Mouse (Mus musculus) E14TG2a.4 (cell line): ENCODE data around the gene Cacna1f.

Experiments used
- H3K27me3 ChIP-seq: 2 replicates; pipeline ENCODE4 v1.6.1; 2014; ENCODE audit warnings: low read length, control low read depth; ENCODE audit not compliant: insufficient read depth
- H3K36me3 ChIP-seq: 2 replicates; pipeline ENCODE4 v1.6.1; 2014; ENCODE audit warnings: low read length, control low read depth; ENCODE audit not compliant: insufficient read depth
- H3K4me1 ChIP-seq: replicated peaks from 2 replicates; pipeline ENCODE4 v1.6.1; 2014; ENCODE audit warnings: low read depth, low read length, control low read depth
- H3K4me3 ChIP-seq: replicated peaks from 2 replicates; pipeline ENCODE4 v1.5.1; 2014; ENCODE audit warnings: mild to moderate bottlenecking, low read length
- H3K9me3 ChIP-seq: 2 replicates; pipeline ENCODE4 v1.6.1; 2014; ENCODE audit warnings: low read length, control low read depth
- CTCF ChIP-seq: conservative IDR thresholded peaks from 2 replicates; pipeline ENCODE4 v1.5.1; 2014; ENCODE audit warnings: low read length
- NANOG ChIP-seq: IDR thresholded peaks from 2 replicates; pipeline ENCODE4 v1.6.1; 2014; ENCODE audit warnings: borderline replicate concordance, low read length, mixed read lengths
- POU5F1 ChIP-seq: IDR thresholded peaks from 2 replicates; pipeline ENCODE4 v1.6.1; 2014; ENCODE audit warnings: low read length, borderline replicate concordance

The Cacna1f gene

DNA sequence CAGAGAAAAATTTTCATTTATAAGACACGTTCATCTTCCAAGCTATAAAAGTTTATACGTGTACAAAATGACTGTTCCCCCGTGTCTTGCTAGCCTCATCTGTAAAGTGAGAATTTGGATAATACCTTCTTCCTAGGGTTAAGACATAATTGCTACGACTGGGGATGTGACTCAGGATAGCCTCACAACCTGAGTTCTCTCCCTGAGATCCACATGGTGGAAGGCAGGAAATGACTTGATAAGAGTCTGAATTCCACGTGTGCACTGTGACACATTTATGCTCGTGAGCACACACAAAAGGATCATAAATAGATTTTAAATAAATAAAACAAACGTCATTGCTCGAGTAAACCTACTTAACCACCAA is 1.3 kb upstream of the Cacna1f start:
- Histone ChIP-seq H3K36me3 (peaks cover 22% of the 10 kb centered on the region), H3K27me3 (peaks cover 25% of the 10 kb centered on the region), H3K4me3 (no peak overlapping the region), H3K4me1 (peaks cover 17% of the 10 kb centered on the region), H3K9me3 (no peaks in the 10 kb centered on the region)
- TF ChIP-seq CTCF (no peak), POU5F1 (no peak)

DNA sequence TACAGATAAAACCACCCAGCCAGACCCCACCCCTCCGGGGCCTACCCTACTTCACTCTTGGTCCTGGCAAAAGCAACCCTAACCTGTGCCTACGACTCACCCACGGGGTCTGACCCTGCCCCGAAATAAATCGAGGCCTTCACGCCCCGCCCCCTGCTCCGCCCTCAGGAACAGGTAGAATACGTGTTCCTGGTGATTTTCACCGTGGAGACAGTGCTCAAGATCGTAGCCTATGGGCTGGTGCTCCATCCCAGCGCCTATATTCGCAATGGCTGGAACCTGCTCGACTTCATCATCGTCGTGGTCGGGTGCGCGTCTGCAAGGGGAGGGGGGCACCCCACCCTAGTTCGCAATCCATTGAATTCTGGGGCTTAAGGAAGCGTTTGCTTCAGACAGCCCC is 3.2 kb downstream of the Cacna1f start:
- TF ChIP-seq CTCF, result no peak
- no peak for TF ChIP-seq NANOG
- no peak for TF ChIP-seq POU5F1
- Histone ChIP-seq H3K27me3 (peaks cover 36% of the 10 kb centered on the region), H3K4me3 (peak overlapping the region; percentile 69), H3K4me1 (peaks cover 14% of the 10 kb centered on the region; the same call in 1 of the 2 replicates), H3K9me3 (no peaks in the 10 kb centered on the region), H3K36me3 (no peaks in the 10 kb centered on the region)

DNA sequence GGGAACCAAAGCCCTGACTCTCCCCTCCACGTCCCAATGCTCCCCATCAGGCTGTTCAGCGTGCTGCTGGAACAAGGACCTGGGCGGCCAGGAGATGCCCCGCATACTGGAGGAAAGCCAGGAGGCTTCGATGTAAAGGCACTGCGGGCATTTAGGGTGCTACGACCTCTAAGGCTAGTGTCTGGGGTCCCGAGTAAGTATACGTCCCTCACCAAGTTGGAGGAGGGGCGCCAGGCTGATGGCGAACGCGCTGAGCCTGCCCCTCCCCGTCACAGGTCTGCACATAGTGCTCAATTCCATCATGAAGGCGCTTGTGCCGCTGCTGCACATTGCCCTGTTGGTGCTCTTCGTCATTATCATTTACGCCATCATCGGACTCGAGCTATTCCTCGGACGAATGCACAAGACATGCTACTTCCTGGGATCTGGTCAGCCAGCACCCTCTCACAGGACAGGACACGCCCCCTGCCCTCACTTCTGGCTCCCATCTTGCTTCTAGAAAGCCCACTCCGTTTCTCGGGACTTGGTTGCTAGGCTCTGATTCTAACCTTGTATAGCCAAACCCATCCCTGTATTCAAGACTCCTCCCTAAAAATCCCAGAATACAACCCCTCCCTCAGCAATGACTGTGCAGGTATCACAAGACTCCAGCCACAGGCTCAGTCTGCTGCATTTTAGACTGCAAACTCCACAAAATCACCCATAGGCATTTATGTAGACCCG is 3.8 kb downstream of the Cacna1f start:
- TF ChIP-seq NANOG (no peak), CTCF (no peak), POU5F1 (no peak)
- Histone ChIP-seq H3K27me3 (peaks cover 36% of the 10 kb centered on the region), H3K4me3 (peak overlapping the region; percentile 69), H3K4me1 (peaks cover 14% of the 10 kb centered on the region; the same call in 1 of the 2 replicates), H3K9me3 (no peaks in the 10 kb centered on the region), H3K36me3 (no peaks in the 10 kb centered on the region)

GRCm38 (mm10) chrX:7617889-7618551 is 11.1 kb downstream of the Cacna1f start:
- no peaks in the 10 kb centered on the region for H3K36me3 ChIP-seq
- H3K9me3 ChIP-seq, result no peaks in the 10 kb centered on the region
- no peak overlapping the region for H3K4me3 ChIP-seq
- no peaks in the 10 kb centered on the region for H3K4me1 ChIP-seq
- TF ChIP-seq CTCF (no peak), POU5F1 (no peak), NANOG (no peak)
- peaks cover 2% of the 10 kb centered on the region; the same call in 1 of the 2 replicates for H3K27me3 ChIP-seq

GRCm38 (mm10) chrX:7632560-7632959 is 25.7 kb downstream of the Cacna1f start:
- H3K9me3 ChIP-seq, result no peaks in the 10 kb centered on the region
- H3K4me3 ChIP-seq, result no peak overlapping the region
- H3K36me3 ChIP-seq, result no peaks in the 10 kb centered on the region
- peaks cover 4% of the 10 kb centered on the region; the same call in 1 of the 2 replicates for H3K4me1 ChIP-seq
- no peaks in the 10 kb centered on the region for H3K27me3 ChIP-seq
- no peak for TF ChIP-seq POU5F1
- no peak for TF ChIP-seq NANOG
- TF ChIP-seq CTCF, result no peak

GRCm38 (mm10) chrX:7635101-7635500 is 28.2 kb downstream of the Cacna1f start:
- no peaks in the 10 kb centered on the region for H3K36me3 ChIP-seq
- TF ChIP-seq NANOG (no peak), CTCF (no peak), POU5F1 (no peak)
- peaks cover 11% of the 10 kb centered on the region for H3K27me3 ChIP-seq
- H3K9me3 ChIP-seq, result no peaks in the 10 kb centered on the region
- no peak overlapping the region for H3K4me3 ChIP-seq
- H3K4me1 ChIP-seq, result peaks cover 23% of the 10 kb centered on the region

DNA sequence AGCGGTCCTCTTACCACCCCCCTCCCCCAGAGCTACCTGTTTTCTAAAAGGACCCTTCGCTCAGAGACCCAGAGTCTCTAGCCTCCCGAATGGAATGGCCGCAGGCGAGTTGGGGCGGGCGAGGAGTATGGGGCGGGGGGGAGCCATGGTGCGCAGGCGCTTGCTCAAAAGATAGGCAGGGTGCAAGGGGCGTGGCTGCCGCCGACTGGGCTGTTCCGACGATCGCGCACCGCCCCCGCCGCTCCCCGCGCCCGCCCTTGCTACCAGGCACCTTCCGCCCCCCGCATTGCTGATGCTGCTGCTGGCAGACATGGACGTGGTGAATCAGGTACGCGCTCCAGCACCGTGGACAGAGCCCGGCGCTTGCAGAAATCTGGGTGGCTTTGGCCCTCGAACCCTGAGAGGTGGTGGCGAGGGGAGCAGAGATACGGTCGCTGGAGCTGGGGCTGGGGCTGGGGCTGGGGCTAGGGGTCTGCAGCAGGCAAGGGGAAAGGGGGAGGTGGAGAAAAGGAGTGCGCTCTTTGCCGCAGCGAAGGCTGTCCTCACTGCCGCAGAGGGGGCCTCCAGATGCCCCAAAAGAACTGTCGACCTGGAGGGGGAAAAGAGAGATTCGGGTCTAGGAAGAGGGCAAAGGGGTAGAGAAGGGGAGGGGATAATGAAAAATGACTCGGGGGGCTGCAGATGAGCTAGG is 31.7 kb downstream of the Cacna1f start, which contains the start of gene Syp:
TSS of gene Syp (plus strand) at position 71 of the 691 bp plus-strand sequence.
- TF ChIP-seq POU5F1 (no peak), NANOG (no peak), CTCF (no peak)
- Histone ChIP-seq H3K4me3 (peak within 1 kb of the TSS; percentile 53), H3K36me3 (no peaks in the 10 kb centered on the region), H3K9me3 (no peaks in the 10 kb centered on the region), H3K27me3 (peaks cover 29% of the 10 kb centered on the region), H3K4me1 (peaks cover 31% of the 10 kb centered on the region)
